Mouse (Mus musculus) hindbrain, embryonic 15.5 days (tissue): ENCODE measurements at regions not wholly inside any gene's neighbourhood (a gene's known extent, or its start where the extent isn't known, plus 50 kb on each side); places are given as distances from the start of the nearest gene placed in this dataset.

ENCODE experiments used
- ATAC-seq: fragments of 200-750 bp; cut with Nextera tagmentation; 2 replicates; pipeline ENCODE4 v1.8.0; 2017; ENCODE audit warnings: low read depth, moderate number of reproducible peaks, moderate TSS enrichment; ENCODE audit not compliant: low FRiP score
- H3K27ac ChIP-seq: fragments of 300-500 bp; sonication (generic); replicated peaks from 2 replicates; pipeline ENCODE4 v1.5.1; 2015; ENCODE audit warnings: mild to moderate bottlenecking, inconsistent platforms
- H3K27me3 ChIP-seq: fragments of 300-500 bp; sonication (generic); 2 replicates; pipeline ENCODE4 v1.6.1; 2015; ENCODE audit warnings: control low read depth, inconsistent platforms
- H3K36me3 ChIP-seq: fragments of 300-500 bp; sonication (generic); 2 replicates; pipeline ENCODE4 v1.6.1; 2015; ENCODE audit warnings: control low read depth, inconsistent platforms
- H3K4me1 ChIP-seq: fragments of 300-500 bp; sonication (generic); replicated peaks from 2 replicates; pipeline ENCODE4 v1.6.1; 2015; ENCODE audit warnings: control low read depth, inconsistent platforms
- H3K4me2 ChIP-seq: fragments of 300-500 bp; sonication (generic); 2 replicates; pipeline ENCODE4 v1.6.1; 2015; ENCODE audit warnings: moderate library complexity, mild to moderate bottlenecking, inconsistent platforms
- H3K4me3 ChIP-seq: fragments of 300-500 bp; sonication (generic); 2 replicates; pipeline ENCODE4 v1.5.1; 2015; ENCODE audit warnings: mild to moderate bottlenecking, inconsistent platforms
- H3K9ac ChIP-seq: fragments of 300-500 bp; sonication (generic); 2 replicates; pipeline ENCODE4 v1.6.1; 2015; ENCODE audit warnings: inconsistent platforms
- H3K9me3 ChIP-seq: fragments of 300-500 bp; sonication (generic); 2 replicates; pipeline ENCODE4 v1.6.1; 2016; ENCODE audit warnings: control low read depth, inconsistent platforms
- WGBS: fragments of 180-500 bp; shearing (Covaris S2); methylation state at CpG from one replicate; pipeline ENCODE4 v1.1.7; 2015; 5-methylcytosine and 5-hydroxymethylcytosine counted together

- H3K9ac ChIP-seq, result no peak overlapping the region
- ATAC-seq, result no peak
- H3K4me1 ChIP-seq, result 0 out of 2 replicates have a peak, but pooled peaks cover 6% of the 10 kb centered on the region
- H3K4me3 ChIP-seq, result no peak overlapping the region
- H3K36me3 ChIP-seq, result no peaks in the 10 kb centered on the region
- no peaks in the 10 kb centered on the region for H3K9me3 ChIP-seq
- H3K27ac ChIP-seq, result no peak overlapping the region
- H3K4me2 ChIP-seq, result no peak overlapping the region
- no peaks in the 10 kb centered on the region for H3K27me3 ChIP-seq
- 84% methylated on average over 8 of the region's 8 CpGs for WGBS
Measured at GRCm38 (mm10) chr13:99750729-99751128, 150.2 kb downstream of the Cartpt start.

GRCm38 (mm10) chr13:99749342-99749741 is 151.5 kb downstream of the Cartpt start:
- no peaks in the 10 kb centered on the region for H3K36me3 ChIP-seq
- H3K4me2 ChIP-seq, result no peak overlapping the region
- no peak overlapping the region for H3K9ac ChIP-seq
- ATAC-seq, result no peak
- peaks cover 13% of the 10 kb centered on the region for H3K4me1 ChIP-seq
- no peaks in the 10 kb centered on the region for H3K9me3 ChIP-seq
- no peaks in the 10 kb centered on the region for H3K27me3 ChIP-seq
- 72% methylated on average over 6 of the region's 6 CpGs for WGBS
- H3K27ac ChIP-seq, result no peak overlapping the region
- no peak overlapping the region for H3K4me3 ChIP-seq

GRCm38 (mm10) chr13:99748128-99748527 is 152.8 kb downstream of the Cartpt start:
- ATAC-seq, result no peak
- peaks cover 18% of the 10 kb centered on the region for H3K4me1 ChIP-seq
- H3K27ac ChIP-seq, result no peak overlapping the region
- no peak overlapping the region for H3K9ac ChIP-seq
- no peaks in the 10 kb centered on the region for H3K9me3 ChIP-seq
- WGBS, result 86% methylated on average over 9 of the region's 9 CpGs
- no peak overlapping the region for H3K4me3 ChIP-seq
- no peaks in the 10 kb centered on the region for H3K27me3 ChIP-seq
- no peaks in the 10 kb centered on the region for H3K36me3 ChIP-seq
- no peak overlapping the region for H3K4me2 ChIP-seq

GRCm38 (mm10) chr13:99745526-99745925 is 155.4 kb downstream of the Cartpt start:
- Histone ChIP-seq H3K36me3 (no peaks in the 10 kb centered on the region), H3K4me3 (no peak overlapping the region), H3K4me2 (no peak overlapping the region), H3K9me3 (no peaks in the 10 kb centered on the region), H3K27ac (no peak overlapping the region), H3K9ac (no peak overlapping the region), H3K4me1 (peaks cover 21% of the 10 kb centered on the region), H3K27me3 (no peaks in the 10 kb centered on the region)
- 76% methylated on average over 6 of the region's 6 CpGs for WGBS
- no peak for ATAC-seq

GRCm38 (mm10) chr13:99744790-99745120 is 156.1 kb downstream of the Cartpt start:
- H3K9me3 ChIP-seq, result no peaks in the 10 kb centered on the region
- H3K4me1 ChIP-seq, result peaks cover 21% of the 10 kb centered on the region
- no peak overlapping the region for H3K27ac ChIP-seq
- peak; percentile 28; the same call in 1 of the 2 replicates for ATAC-seq
- H3K4me2 ChIP-seq, result no peak overlapping the region
- 37% methylated on average over 7 of the region's 7 CpGs for WGBS
- H3K36me3 ChIP-seq, result no peaks in the 10 kb centered on the region
- H3K27me3 ChIP-seq, result no peaks in the 10 kb centered on the region
- H3K4me3 ChIP-seq, result no peak overlapping the region
- no peak overlapping the region for H3K9ac ChIP-seq

GRCm38 (mm10) chr13:99743952-99744789 is 156.7 kb downstream of the Cartpt start:
- peak; percentile 42; the same call in 1 of the 2 replicates for ATAC-seq
- H3K27ac ChIP-seq, result no peak overlapping the region

GRCm38 (mm10) chr13:99742507-99742906 is 158.4 kb downstream of the Cartpt start:
- Histone ChIP-seq H3K4me1 (peaks cover 21% of the 10 kb centered on the region), H3K36me3 (no peaks in the 10 kb centered on the region), H3K27me3 (no peaks in the 10 kb centered on the region), H3K9ac (no peak overlapping the region), H3K4me3 (no peak overlapping the region), H3K27ac (no peak overlapping the region), H3K4me2 (no peak overlapping the region), H3K9me3 (no peaks in the 10 kb centered on the region)
- no peak for ATAC-seq
- 25% methylated on average over 2 of the region's 2 CpGs for WGBS

More at GRCm38 (mm10) chr13:99743952-99744789, 156.7 kb downstream of the Cartpt start:
- Histone ChIP-seq H3K4me2 (no peak overlapping the region), H3K36me3 (no peaks in the 10 kb centered on the region), H3K9me3 (no peaks in the 10 kb centered on the region), H3K4me3 (no peak overlapping the region), H3K4me1 (peaks cover 21% of the 10 kb centered on the region), H3K9ac (no peak overlapping the region), H3K27me3 (no peaks in the 10 kb centered on the region)
- 31% methylated on average over 8 of the region's 8 CpGs for WGBS

- no peak for ATAC-seq
- 56% methylated on average over 2 of the region's 2 CpGs for WGBS
- no peak overlapping the region for H3K27ac ChIP-seq
- peaks cover 21% of the 10 kb centered on the region for H3K4me1 ChIP-seq
- H3K27me3 ChIP-seq, result no peaks in the 10 kb centered on the region
- no peaks in the 10 kb centered on the region for H3K9me3 ChIP-seq
- H3K36me3 ChIP-seq, result no peaks in the 10 kb centered on the region
- no peak overlapping the region for H3K9ac ChIP-seq
- H3K4me2 ChIP-seq, result no peak overlapping the region
- no peak overlapping the region for H3K4me3 ChIP-seq
Measured at GRCm38 (mm10) chr13:99741981-99742380, 158.9 kb downstream of the Cartpt start.

- 92% methylated on average over 1 of the region's 1 CpGs for WGBS
Measured at GRCm38 (mm10) chr13:99739420-99739819, 161.5 kb downstream of the Cartpt start.

GRCm38 (mm10) chr13:99737271-99737670 is 163.6 kb downstream of the Cartpt start:
- Histone ChIP-seq H3K9ac (no peak overlapping the region), H3K9me3 (no peaks in the 10 kb centered on the region), H3K4me3 (no peak overlapping the region), H3K27ac (no peak overlapping the region), H3K36me3 (no peaks in the 10 kb centered on the region), H3K4me2 (no peak overlapping the region), H3K4me1 (no peaks in the 10 kb centered on the region), H3K27me3 (no peaks in the 10 kb centered on the region)
- 64% methylated on average over 3 of the region's 3 CpGs for WGBS
- no peak for ATAC-seq

More at GRCm38 (mm10) chr13:99739420-99739819, 161.5 kb downstream of the Cartpt start:
- H3K27ac ChIP-seq, result no peak overlapping the region
- no peak overlapping the region for H3K9ac ChIP-seq
- no peaks in the 10 kb centered on the region for H3K36me3 ChIP-seq
- no peaks in the 10 kb centered on the region for H3K9me3 ChIP-seq
- no peak overlapping the region for H3K4me2 ChIP-seq
- no peaks in the 10 kb centered on the region for H3K27me3 ChIP-seq
- peaks cover 12% of the 10 kb centered on the region for H3K4me1 ChIP-seq
- no peak for ATAC-seq
- no peak overlapping the region for H3K4me3 ChIP-seq

GRCm38 (mm10) chr13:99729145-99729544 is 171.7 kb downstream of the Cartpt start:
- WGBS, result 39% methylated on average over 5 of the region's 5 CpGs
- Histone ChIP-seq H3K27ac (no peak overlapping the region), H3K4me2 (no peak overlapping the region), H3K9ac (no peak overlapping the region), H3K4me3 (no peak overlapping the region), H3K9me3 (no peaks in the 10 kb centered on the region), H3K4me1 (peaks cover 10% of the 10 kb centered on the region), H3K36me3 (no peaks in the 10 kb centered on the region), H3K27me3 (no peaks in the 10 kb centered on the region)
- peak; percentile 51; the same call in 1 of the 2 replicates for ATAC-seq

- no peak for ATAC-seq
- WGBS, result 25% methylated on average over 7 of the region's 7 CpGs
- no peaks in the 10 kb centered on the region for H3K36me3 ChIP-seq
- no peak overlapping the region for H3K9ac ChIP-seq
- peak overlapping the region; percentile 19 for H3K4me2 ChIP-seq
- peak overlapping the region; percentile 50 for H3K27ac ChIP-seq
- no peak overlapping the region for H3K4me3 ChIP-seq
- peaks cover 18% of the 10 kb centered on the region for H3K4me1 ChIP-seq
- no peaks in the 10 kb centered on the region for H3K27me3 ChIP-seq
- H3K9me3 ChIP-seq, result no peaks in the 10 kb centered on the region
Measured at GRCm38 (mm10) chr13:99724245-99724644, 176.6 kb downstream of the Cartpt start.
